Mouse (Mus musculus) heart, postnatal 36 days (tissue): ENCODE data around the gene Nprl3. TPM values are rescaled to one million over a fixed set of nuclear protein-coding genes. Genes with fewer than 3 reads are reported as not detected.
A peak's percentile ranks its signal among the peaks of the same experiment; 100 is the strongest.
"Not testable (repeated sequence)": the region's sequence is repeated elsewhere in the genome, so short reads cannot be mapped to it uniquely, and the experiment has no call there.

Experiments
- DNase-seq, 2 experiments: peaks; one replicate each; pipeline ENCODE4 v3.0.0; 2021 to 2022
- intact Hi-C: fragments of 180-260 bp; cut with DNase I; formaldehyde crosslinking; loops from one replicate; pipeline ENCODE4 v1.15.1; 2025
- total RNA-seq, 2 experiments: library from RNA; stranded (reverse); gene quantifications; 2 replicates each; pipeline ENCODE4 v1.2.3; 2021

Nprl3 gene
- 10 to 100 TPM; 26.1 to 28.5 TPM for total RNA-seq

GRCm38 (mm10) chr11:32267188-32267884 is at the start of gene Nprl3:
TSS of gene Nprl3 (minus strand) at chr11:32267707.
- peak; percentile 96 to 98 for DNase-seq
- intact Hi-C loops = no loop called here

GRCm38 (mm10) chr11:32316009-32316408 is 48.5 kb upstream of the Nprl3 start:
- intact Hi-C loops = no loop called here
- DNase-seq = no peak

GRCm38 (mm10) chr11:32309928-32310327 is 42.4 kb upstream of the Nprl3 start:
- DNase-seq = no peak
- intact Hi-C loops = no loop called here

- DNase-seq = no peak
- intact Hi-C loops = no loop called here
These were observed 41.9 kb upstream of the Nprl3 start for GRCm38 (mm10) chr11:32309446-32309845.

- intact Hi-C loops = no loop called here
- no peak for DNase-seq
These were observed 39.5 kb upstream of the Nprl3 start for GRCm38 (mm10) chr11:32307006-32307405.

GRCm38 (mm10) chr11:32303455-32303854 is 35.9 kb upstream of the Nprl3 start:
- intact Hi-C loops = loop anchor here (5.0 kb wide), 1 partner anchor 121 kb away; no protein-coding TSS in a partner anchor
- no peak for DNase-seq

- peak; percentile 13 to 17 for DNase-seq
- intact Hi-C loops = loop anchor here (5.0 kb wide), 1 partner anchor 121 kb away; no protein-coding TSS in a partner anchor
These were observed 35.4 kb upstream of the Nprl3 start for GRCm38 (mm10) chr11:32302824-32303419.

- intact Hi-C loops = loop anchor here (2.0 to 5.0 kb wide), 2 partner anchors 17 to 119 kb away; no protein-coding TSS in a partner anchor
- DNase-seq = no peak
These were observed 34.0 kb upstream of the Nprl3 start for GRCm38 (mm10) chr11:32301506-32301905.

- no peak for DNase-seq
- intact Hi-C loops = loop anchor here (2.0 to 5.0 kb wide), 2 partner anchors 18 to 118 kb away; no protein-coding TSS in a partner anchor
These were observed 33.1 kb upstream of the Nprl3 start for GRCm38 (mm10) chr11:32300279-32301267.

GRCm38 (mm10) chr11:32299865-32300264 is 32.4 kb upstream of the Nprl3 start, which contains the start of gene Hbq1a:
TSS of gene Hbq1a (plus strand) at chr11:32300069.
- intact Hi-C loops = loop anchor here (2.0 to 5.0 kb wide), 2 partner anchors 19 to 118 kb away; no protein-coding TSS in a partner anchor
- peak; percentile 51 to 61 for DNase-seq

- intact Hi-C loops = no loop called here
- no peak for DNase-seq
These were observed 31.0 kb upstream of the Nprl3 start for GRCm38 (mm10) chr11:32298532-32298918.

- intact Hi-C loops = no loop called here
- DNase-seq = no peak
These were observed 30.5 kb upstream of the Nprl3 start for GRCm38 (mm10) chr11:32297866-32298531.

- DNase-seq, intact Hi-C loops: not testable (repeated sequence)
These were observed 29.9 kb upstream of the Nprl3 start for GRCm38 (mm10) chr11:32297417-32297816.

- DNase-seq, intact Hi-C loops: not testable (repeated sequence)
These were observed 28.7 kb upstream of the Nprl3 start, which contains the start of gene Hba-a2 for GRCm38 (mm10) chr11:32296203-32296602. TSS of gene Hba-a2 (plus strand) at chr11:32296489.

GRCm38 (mm10) chr11:32293479-32293878 is 26.0 kb upstream of the Nprl3 start:
- DNase-seq, intact Hi-C loops: not testable (repeated sequence)

- DNase-seq, intact Hi-C loops: not testable (repeated sequence)
These were observed 25.3 kb upstream of the Nprl3 start for GRCm38 (mm10) chr11:32292819-32293218.

GRCm38 (mm10) chr11:32287493-32287825 is 20.0 kb upstream of the Nprl3 start:
- intact Hi-C loops = loop anchor here (5.0 kb wide), 1 partner anchor 50 kb away; no protein-coding TSS in a partner anchor
- DNase-seq = no peak

- intact Hi-C loops = loop anchor here (1.0 to 5.0 kb wide), 2 partner anchors 50 to 105 kb away; no protein-coding TSS in a partner anchor
- peak; percentile 76 to 80 for DNase-seq
These were observed 19.4 kb upstream of the Nprl3 start, which contains the start of gene Hbq1b for GRCm38 (mm10) chr11:32286695-32287492. TSS of gene Hbq1b (plus strand) at chr11:32286965.

GRCm38 (mm10) chr11:32285887-32286286 is 18.4 kb upstream of the Nprl3 start:
- not testable (repeated sequence) for DNase-seq
- intact Hi-C loops = loop anchor here (1.0 to 5.0 kb wide), 3 partner anchors 38 to 104 kb away; no protein-coding TSS in a partner anchor
